Mouse (Mus musculus) G1E-ER4 (cell line): ENCODE data around the gene Ddx18. TPM values are rescaled to one million over a fixed set of nuclear protein-coding genes. Genes with fewer than 3 reads are reported as not detected.

ENCODE experiments used
- GATA1 ChIP-seq: IDR thresholded peaks from one replicate; pipeline ENCODE4 v1.8.0; 2012; ENCODE audit warnings: low read length, inconsistent platforms
- polyA plus RNA-seq: library from polyadenylated mRNA; stranded (reverse); fragments of >175 nt; gene quantifications from 2 replicates; pipeline ENCODE4 v1.2.3, GENCODE M21; 2012

Ddx18 gene
- polyA plus RNA-seq = 21.8 and 22.1 TPM in 2 replicates

DNA sequence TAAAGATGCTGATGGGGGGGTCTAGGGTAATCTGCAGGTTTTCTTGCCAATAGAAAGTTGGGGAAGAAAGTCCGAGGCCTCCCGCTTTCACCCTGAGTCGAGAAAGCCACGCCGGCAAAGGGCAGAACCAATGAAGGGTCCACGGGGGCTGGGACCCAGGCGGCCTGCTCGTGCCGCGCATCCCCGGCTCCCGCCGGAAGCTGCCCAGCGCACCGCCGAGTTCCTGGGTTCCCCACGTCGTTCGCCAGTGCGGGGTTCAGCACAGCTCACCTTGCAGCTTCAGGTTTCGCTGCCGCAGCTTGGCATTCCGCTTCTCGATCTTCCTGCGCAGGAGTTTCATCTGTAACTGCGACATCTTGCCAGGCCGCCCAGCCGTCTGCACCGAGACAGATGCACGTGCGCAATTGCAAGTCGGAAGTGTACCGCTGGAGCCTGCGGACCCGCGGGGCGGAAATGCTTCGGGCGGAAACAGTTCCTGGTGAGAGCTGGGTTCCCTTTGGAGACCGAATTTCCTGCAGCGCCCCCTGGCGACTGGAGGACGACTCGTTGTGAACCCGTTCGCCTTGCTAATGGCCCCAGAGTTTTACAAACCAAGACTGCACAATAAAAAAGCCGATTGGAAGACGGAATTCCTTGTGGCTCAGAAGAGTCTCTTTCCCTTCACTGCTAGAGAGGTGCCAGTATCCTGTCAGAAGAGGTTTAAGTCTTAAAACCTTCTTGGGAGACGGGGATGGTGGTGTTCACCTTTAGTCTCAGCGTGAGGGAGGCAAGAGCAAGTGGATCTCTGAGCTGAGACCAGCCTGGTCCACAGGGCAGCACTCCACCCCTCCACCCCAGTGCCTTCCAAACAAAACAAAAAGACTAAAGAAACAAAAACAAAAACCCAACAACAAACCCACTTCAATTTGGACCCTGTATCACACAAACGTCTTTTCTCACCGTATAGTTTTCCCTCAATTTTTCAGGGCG is at the start of gene Ddx18:
Ddx18 (minus strand) TSS at position 469 of the 969 bp plus-strand sequence.
- TF ChIP-seq GATA1 = no peak

- TF ChIP-seq GATA1 = no peak
Measured at GRCm38 (mm10) chr1:121608000-121608399, 40.2 kb upstream of the Ddx18 start.

GRCm38 (mm10) chr1:121605118-121605517 is 37.3 kb upstream of the Ddx18 start:
- TF ChIP-seq GATA1 = no peak

GRCm38 (mm10) chr1:121601893-121602292 is 34.1 kb upstream of the Ddx18 start:
- TF ChIP-seq GATA1 = no peak

GRCm38 (mm10) chr1:121601084-121601483 is 33.3 kb upstream of the Ddx18 start:
- TF ChIP-seq GATA1 = no peak

- no peak for TF ChIP-seq GATA1
Measured at GRCm38 (mm10) chr1:121598421-121598820, 30.6 kb upstream of the Ddx18 start.

- TF ChIP-seq GATA1 = no peak
Measured at GRCm38 (mm10) chr1:121596951-121597625, 29.3 kb upstream of the Ddx18 start.

GRCm38 (mm10) chr1:121584838-121585237 is 17.0 kb upstream of the Ddx18 start:
- TF ChIP-seq GATA1 = no peak

GRCm38 (mm10) chr1:121581133-121581855 is 13.5 kb upstream of the Ddx18 start:
- no peak for TF ChIP-seq GATA1

DNA sequence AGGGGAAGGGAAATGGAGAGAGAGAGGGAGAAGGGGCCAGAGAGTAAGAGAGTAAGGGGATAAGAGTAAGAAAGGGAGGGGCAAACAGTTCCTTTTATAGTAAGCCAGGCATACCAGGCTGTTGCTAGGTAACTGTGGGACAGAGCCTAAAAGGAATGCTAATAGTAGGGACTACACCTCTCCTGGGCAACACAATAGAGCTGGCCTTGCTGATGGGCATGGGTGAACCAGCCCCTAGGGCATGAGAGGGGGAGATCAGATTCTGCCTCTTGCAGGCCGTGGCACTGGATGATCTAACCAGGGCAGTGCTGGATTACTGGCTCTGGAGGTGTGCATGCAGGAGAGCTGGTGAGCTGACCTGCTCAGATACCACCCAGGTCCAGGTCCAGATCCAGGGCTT is 9.7 kb upstream of the Ddx18 start:
- TF ChIP-seq GATA1 = no peak

DNA sequence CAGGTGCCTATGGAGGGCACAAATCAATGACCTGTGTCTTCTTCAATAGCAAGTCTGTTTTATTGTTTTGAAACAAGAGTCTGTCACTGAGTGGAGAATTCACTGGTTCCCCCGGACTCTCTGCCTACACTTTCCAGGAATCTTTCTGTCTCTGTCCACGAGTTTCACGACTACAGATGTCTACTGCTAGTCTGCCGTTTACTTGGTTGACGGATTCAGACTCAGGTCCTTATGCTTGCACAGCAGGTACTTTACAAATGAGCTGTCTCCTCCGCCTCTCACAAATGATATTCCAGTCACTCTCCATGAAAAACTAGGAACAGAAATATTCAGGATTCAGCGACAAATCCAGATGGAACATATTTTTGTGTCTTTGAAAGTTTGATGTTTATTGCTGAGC is 2.7 kb upstream of the Ddx18 start:
- TF ChIP-seq GATA1 = no peak

DNA sequence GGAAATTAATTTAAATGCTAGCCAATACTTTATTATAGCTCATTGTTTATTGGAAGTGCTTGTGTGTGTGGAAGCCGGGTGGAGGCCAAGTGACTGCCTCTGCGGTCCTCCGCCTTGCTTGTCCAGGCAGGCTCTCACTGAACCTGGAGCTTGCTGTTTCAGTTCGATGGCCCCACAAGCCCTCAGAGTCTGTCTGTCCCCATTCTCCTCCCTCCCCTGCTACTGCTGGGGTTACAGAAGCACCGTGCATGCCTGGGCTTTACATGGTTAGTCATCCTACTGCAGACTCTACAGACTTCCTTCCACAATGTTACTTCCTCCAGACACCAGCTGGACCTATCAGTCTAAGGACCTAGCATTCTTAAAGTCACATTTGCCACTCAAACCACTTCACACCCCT is 9.9 kb downstream of the Ddx18 start:
- TF ChIP-seq GATA1 = no peak

GRCm38 (mm10) chr1:121551457-121551835 is 16.3 kb downstream of the Ddx18 start:
- no peak for TF ChIP-seq GATA1

DNA sequence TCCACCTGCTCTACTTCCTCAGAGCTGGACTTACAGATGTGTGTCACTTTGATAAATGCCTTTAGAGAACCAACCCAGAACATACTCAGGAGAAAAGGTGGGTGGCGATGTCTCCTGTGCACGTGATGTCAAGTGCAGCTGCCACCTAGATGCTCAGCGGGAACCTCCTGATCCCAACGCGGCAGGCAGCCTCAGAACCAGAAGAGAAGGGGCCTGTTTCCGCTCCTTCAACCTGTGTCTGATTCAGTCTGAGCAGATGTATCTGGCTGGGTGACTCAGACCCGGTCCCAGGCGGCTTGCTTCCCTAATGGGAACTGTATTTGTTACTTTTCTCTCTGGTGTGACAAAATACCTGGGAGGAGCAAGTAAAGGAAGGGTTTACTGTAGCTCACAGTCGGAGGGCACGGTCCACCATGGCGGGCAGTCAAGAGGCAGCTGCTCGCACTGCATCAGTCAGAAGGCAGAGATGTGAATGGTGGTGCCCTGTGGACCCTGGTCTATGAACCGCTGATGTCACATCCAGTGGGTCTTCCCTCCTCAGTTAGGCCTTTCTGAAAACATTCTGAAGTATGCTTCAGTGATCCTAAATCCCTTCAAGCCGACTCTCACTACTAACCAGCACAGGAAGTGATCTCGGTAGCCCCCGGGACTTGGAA is 16.9 kb downstream of the Ddx18 start:
- no peak for TF ChIP-seq GATA1

DNA sequence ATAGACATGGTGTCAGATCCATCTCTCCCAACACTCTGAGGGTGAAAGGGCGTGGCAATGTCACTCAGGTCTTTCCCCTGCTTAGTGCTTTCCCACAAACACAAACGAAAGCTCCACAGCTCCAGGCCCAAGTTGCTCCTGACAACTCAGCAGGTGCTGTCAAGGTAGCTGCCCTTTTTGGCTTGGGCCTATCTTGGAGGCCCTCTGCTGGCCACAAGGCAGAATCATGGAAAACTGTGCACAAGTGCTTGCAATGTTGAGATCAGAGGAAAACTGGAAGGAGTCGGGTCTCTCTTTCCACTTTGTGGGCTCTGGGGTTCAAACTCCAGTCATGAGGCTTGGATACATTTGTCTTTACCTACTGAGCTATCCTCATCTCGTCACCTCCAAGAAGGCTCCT is 18.3 kb downstream of the Ddx18 start:
- TF ChIP-seq GATA1 = no peak
